Mouse (Mus musculus): ENCODE results near the gene Mphosph6. TPM values are rescaled to one million over a fixed set of nuclear protein-coding genes. Genes with fewer than 3 reads are reported as not detected.
A peak's percentile ranks its signal among the peaks of the same experiment; 100 is the strongest.

The Mphosph6 gene
- polyA plus RNA-seq, 1 experiment from 2014 or later = 17.2 TPM

DNA sequence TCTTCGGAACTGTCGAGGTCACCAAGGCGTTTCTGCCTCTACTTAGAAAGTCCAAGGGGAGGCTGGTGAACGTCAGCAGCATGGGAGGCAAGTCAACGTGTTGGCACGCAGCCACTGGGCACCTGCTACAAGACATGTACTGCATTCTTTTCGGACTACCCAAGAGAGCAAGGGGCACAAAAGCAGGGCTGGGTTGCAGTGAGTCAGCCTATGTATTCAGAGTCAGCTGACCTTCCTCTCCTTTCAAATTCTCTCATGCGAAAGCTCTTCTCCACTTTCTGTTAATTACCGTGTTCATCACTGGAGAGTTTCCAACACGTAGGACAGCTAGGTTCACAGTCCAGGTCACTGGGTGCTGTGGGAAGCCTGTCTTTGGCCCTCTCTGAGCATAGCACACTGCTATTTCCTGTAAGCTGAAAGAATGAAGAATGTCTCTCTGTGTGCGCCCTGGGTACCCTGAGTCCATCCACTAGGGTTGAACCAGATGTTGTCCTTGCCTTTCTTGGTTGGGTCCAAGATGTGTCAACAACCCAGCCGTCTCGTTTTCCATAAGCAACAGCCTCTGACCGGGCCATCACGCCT, 59.2 kb downstream of the Mphosph6 start:
- no peaks in the 10 kb centered on the region for H3K27me3 ChIP-seq (ENCODE audit: insufficient read depth, low read length)
- H3K27ac ChIP-seq (ENCODE audit: low read depth) = no peak overlapping the region; the same call in 1 of the 2 replicates
- H3K9ac ChIP-seq (replicated peaks) = no peak overlapping the region
- TF ChIP-seq CTCF (IDR thresholded peaks at IDR 0.05; ENCODE audit: low read depth) (no peak), EP300 (IDR thresholded peaks at IDR 0.05; ENCODE audit: low read depth) (no peak)
- peaks cover 16% of the 10 kb centered on the region for H3K4me1 ChIP-seq (ENCODE audit: insufficient read depth)
- H3K9me3 ChIP-seq (ENCODE audit: low read length) = no peaks in the 10 kb centered on the region
- no peak overlapping the region for H3K4me3 ChIP-seq (ENCODE audit: low read depth, low read length)
- 68% methylated on average over 15 of the region's 15 CpGs for WGBS (ENCODE audit: insufficient replicate concordance)
- H3K4me2 ChIP-seq (ENCODE audit: low read depth, low read length) = no peak overlapping the region
- H3K36me3 ChIP-seq (replicated peaks; ENCODE audit: insufficient read depth, low read length) = no peaks in the 10 kb centered on the region
- DNase-seq (no peak), ATAC-seq (peak; percentile 60)

Other genes starting within 250 kb of the Mphosph6 start
- gene Sdr42e1, start 128.3 kb downstream of the Mphosph6 start, polyA plus RNA-seq (2015; fragmentation: Nextera tagmentation; extraction: Ambion mirVana) = 12.6 and 12.8 TPM in 2 replicates
- gene Hsd17b2, start 100.0 kb downstream of the Mphosph6 start, polyA plus RNA-seq (2015; fragmentation: Nextera tagmentation; extraction: Ambion mirVana) = 189 and 204 TPM in 2 replicates